Mouse (Mus musculus) heart, postnatal 10 days (tissue): ENCODE data around the gene Camta1. TPM values are rescaled to one million over a fixed set of nuclear protein-coding genes. Genes with fewer than 3 reads are reported as not detected.
A peak's percentile ranks its signal among the peaks of the same experiment; 100 is the strongest.

Source experiments
- DNase-seq, 2 experiments: peaks; one replicate each; pipeline ENCODE4 v3.0.0; 2021
- intact Hi-C: fragments of 180-260 bp; cut with DNase I; formaldehyde crosslinking; loops from one replicate; pipeline ENCODE4 v1.15.1; 2025
- total RNA-seq, 2 experiments: library from RNA; stranded (reverse); gene quantifications; 2 replicates each; pipeline ENCODE4 v1.2.3; 2021

Gene Camta1
- total RNA-seq, 2 experiments from 2014 or later, result 180 to 183 TPM

DNA sequence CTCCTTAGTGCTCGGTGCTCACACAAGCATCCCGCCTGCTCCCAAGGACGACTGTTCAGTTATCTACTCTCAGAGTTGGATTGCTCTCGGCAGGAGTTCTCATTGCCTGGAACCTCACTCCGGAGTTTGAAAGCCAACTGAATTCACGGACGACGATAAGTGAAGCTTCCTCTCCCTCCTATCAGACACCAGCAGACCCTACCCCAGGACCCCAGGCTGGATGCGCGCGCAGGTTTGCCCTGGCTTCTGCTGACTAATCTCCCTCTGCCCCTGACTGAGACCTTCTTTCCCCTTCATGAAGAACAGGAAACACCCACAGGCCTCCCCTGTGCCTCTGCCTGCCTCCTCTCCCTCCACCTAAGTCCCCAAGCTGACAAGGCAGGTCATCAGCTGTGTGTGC is 159.2 kb downstream of the Camta1 start:
- intact Hi-C loops, result no loop called here
- DNase-seq, result no peak

DNA sequence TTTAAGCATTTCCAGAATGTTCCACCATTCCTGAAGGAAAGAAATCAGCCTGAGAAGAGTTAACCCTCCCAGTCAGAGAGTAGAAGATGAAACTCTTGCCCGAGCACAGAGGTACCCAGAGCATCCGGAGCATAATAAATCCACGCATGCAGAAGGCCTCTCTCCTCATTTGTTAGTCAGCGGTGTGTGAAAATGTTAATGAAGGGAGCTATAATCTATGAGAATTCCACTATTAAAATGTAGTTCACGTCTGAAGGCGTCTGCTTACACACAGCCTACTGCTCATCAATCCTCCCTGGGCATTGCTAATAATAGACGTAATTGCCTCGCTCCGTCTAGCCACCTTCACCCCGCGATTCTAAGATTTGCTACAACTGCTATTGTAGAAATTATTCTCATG is 165.7 kb downstream of the Camta1 start:
- DNase-seq, result no peak
- intact Hi-C loops, result no loop called here

DNA sequence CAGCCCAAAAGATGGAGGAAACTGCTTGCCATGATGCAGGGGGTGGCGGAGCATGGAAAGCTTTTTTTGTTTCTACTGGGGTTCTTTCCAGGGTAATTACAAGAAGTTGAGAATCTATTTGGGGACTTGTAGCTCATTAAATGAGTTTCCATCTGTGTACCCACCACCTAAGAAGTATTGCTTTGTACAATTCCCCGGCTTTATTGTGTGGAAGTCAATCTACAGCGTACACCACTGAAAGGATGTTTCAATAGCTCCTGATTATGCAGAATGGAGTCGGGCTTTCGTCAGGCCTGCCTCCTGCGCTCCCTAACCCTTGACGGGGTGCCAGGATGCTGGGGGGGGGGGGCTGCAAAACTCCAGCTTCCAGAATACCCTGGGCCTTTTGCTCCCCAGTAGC is 167.1 kb downstream of the Camta1 start:
- DNase-seq, result no peak
- intact Hi-C loops, result no loop called here

DNA sequence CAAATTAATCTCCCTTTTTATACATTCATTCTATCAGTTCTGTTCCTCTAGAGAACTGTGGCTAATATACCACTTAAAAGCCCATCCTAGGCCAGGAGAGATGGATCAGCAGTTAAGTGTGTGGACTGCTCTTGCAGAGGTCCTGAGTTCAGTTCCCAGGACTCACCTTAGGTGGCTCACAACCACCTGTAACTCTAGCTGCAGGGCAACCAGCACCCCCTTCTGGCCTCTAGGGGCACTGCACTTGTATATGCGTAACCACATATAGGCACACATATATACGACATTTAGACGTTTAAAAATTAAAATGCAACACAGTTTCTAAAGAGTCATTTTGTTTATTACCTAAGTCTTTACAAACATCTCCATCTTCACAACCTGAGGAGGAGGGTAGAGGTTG is 167.6 kb downstream of the Camta1 start:
- no peak for DNase-seq
- intact Hi-C loops, result no loop called here

DNA sequence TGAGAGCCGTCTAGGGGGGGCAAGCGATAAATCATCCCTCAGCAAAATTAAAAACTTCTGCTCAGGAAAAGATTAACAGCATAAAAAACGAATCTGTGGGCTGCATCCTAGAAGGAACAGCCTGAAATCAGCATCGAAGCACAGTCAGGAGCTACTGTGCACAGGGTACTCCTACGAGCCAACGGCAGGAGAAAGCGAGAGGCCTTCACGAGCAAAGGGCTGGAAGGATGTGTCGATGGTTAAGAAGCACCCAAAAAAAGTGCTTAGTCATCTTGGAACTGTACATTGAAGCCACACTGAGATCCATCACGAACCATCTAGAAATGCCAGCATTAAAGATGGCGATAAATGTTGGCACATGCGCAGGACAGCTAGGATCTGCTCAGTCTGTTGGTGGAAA is 171.6 kb downstream of the Camta1 start:
- no peak for DNase-seq
- intact Hi-C loops, result no loop called here

DNA sequence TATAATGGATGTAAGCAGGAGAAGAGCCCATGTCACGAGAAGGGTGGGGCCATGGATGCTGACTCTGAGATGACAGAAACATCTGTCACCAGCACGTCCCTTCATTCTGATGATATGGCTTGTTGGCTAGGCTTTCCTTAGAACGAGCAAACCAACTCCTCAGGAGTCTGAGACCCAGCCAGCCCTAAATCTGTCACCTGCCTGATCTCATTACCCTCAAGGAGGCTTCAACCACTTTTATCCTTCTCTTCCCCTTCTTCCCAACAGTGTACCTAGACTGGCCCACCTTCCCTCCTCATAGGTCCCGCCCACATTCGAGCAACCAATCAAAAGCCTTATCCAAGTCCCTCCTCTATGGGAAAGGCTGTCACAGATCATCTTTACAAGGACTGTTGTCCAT is 173.5 kb downstream of the Camta1 start:
- intact Hi-C loops, result no loop called here
- no peak for DNase-seq

DNA sequence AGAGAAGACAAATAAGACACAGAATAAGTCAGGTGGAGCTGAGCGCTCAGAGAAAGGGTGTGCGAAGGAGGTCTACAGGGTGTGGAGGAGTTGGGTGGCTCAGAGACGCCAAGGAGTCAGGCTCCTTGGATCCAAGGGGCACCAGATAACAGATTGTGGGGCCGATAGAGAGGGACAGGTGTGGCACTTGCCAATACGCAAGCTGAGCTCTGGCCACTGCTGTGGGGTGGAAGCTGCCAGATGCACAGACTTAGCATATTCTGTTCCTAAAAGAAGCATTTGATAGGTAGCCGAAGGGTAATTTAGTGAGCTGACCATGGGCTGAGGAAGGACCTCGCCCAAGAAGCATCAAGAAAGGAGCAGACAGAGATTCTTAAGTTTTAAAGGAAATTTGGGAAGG is 177.1 kb downstream of the Camta1 start:
- DNase-seq, result no peak
- intact Hi-C loops, result no loop called here

DNA sequence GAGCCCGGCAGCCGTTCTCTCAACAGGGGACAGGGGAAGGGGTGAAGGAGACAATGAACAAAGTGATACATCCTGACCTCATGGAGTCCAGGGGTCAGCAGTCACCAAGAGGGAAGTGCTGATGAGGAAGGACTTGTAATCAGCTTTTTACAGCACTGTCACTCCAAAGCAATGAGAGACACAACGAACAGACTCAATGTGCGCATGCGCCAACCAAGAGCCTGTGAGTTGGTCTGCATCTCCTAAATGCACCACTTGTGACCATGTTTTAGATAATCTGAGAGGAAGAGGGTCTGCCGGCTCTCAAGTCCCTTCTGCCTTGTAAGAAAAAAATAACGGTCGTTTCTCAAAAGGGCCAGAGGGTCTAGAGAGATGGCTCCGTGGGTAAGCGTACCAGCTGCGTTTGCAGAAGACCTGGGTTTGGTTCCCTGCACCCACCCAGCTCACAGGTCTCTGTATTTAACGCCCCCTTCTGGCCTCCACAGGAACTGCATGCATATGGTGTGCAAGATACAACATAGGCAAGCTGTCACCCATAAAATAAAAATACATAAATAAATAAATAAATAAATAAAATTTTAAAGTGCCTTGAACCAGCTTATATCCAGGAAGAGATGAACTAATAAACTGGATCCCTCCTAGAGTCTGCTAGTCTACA is 178.7 kb downstream of the Camta1 start:
- intact Hi-C loops, result no loop called here

DNA sequence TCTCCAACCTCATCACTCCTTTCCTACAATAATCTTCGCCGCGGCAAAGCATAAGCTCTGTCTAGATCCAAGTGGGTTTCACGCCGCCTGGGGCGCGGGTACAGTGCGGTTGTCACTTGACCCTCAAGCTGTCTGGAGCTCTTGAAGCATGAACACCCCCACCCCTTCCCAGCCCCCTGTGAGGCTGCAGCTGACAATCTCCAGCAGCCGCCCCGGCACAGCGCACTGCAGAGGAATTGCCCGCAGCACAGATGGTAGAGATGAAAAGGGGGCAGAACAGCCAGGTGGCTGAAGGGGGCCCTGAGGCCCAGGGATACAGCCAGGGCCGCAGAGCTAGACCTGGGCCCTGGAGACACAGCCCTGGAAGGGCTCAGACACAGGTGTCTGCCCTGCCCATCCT is 189.2 kb downstream of the Camta1 start:
- intact Hi-C loops, result no loop called here
- no peak for DNase-seq

More for the DNA sequence above, 178.7 kb downstream of the Camta1 start:
- DNase-seq, result no peak

DNA sequence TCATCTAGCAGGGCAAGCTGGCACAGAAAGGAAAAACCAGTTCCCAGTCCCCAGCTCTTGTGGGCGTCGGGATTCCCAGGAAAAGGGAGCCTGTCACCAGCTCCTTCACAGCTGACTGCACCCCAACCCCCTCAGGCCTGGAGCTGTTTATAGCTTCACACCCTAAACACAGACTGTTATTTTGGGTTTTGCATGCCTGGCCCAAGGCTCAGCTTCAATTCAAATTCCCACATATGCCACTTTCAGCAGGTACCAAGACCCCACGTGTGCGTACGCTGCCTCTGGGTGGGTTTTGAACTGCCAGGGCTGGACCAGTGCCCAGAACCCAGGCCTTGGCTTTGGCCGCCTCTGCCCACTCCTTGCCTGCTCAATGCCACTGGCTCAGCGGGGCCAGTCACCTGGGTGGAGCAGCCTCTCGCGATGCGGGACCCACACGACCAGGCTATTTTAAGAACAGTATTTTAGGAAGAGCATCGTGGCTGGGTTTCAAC is 195.2 kb downstream of the Camta1 start:
- DNase-seq, result peak; percentile 68 to 77
- intact Hi-C loops, result no loop called here

DNA sequence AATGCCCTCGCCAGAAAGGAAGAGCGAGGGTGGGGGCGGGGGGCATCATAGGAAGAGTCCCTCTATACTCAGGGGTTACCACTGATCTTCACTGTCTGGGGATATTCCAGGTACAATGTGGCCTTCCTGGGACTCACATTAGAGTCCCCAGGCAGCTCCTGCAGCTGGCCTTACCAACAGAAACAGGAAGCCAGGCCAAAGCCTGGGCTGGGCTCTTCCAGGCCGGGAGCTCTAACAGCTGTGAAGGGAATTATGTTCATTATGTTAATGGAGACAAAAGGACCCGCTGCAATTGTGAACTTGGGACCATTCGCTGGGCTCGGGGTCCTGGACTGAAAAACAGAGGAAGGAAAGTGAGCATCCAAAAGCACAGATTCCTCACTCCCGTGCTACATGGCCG is 200.2 kb downstream of the Camta1 start:
- intact Hi-C loops, result no loop called here

DNA sequence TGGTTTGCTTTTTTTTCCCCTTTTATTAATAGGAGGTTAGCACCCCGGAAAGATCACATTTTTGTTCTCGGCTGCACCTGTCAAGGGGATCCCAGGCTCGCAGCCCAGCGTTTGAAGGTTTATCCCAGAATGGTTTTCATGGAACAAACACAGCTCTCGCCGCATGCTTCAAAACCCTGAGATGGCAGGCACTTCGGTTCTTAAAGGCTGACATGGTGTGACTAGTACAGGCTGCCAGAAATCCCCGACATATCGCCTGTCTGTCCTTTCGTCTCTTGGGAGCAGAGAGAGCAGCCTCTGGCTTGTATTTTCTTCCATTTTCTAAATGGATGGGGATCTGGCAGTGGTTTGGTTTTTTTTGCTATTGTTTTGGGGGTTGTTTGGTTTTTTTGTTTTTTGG is 205.2 kb downstream of the Camta1 start:
- intact Hi-C loops, result no loop called here
- no peak for DNase-seq

More for the DNA sequence above, 200.2 kb downstream of the Camta1 start:
- DNase-seq, result peak in 1 of 2 experiments; percentile 3

DNA sequence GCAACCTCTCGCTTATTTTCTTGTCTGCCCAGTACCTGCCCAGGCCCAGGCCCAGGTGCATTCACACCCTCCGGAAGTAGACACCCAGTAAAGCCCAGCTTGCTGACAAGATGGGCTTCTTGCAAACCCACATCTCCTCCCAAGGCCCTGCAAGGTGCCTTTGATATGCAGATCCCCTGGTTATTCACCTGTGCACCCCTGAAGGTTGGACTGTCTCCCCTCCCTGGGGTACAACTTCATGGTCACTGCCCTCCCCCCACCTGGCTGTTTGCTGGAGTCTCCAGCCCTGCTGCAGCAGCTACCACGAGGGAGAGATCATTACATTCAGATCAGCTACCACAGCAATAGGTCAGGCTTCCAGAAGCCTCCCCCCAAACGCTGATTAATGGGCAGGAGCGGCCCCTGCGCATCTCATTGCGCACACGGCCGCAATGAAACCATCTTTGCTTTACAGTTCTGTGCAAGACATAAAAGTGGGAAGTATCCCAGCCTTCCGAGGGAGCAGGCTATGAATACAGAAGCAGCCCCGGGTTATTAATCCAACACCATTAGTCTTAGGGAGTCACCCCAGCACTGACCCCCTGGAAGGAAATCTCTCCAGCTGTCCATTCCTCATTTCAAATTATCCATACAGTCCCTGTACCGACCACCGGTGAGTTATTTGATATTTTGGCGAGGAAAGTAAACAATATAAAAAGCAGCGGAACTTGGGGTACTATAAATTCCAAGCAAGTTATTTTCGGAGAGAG is 205.9 kb downstream of the Camta1 start:
- no peak for DNase-seq
- intact Hi-C loops, result no loop called here

DNA sequence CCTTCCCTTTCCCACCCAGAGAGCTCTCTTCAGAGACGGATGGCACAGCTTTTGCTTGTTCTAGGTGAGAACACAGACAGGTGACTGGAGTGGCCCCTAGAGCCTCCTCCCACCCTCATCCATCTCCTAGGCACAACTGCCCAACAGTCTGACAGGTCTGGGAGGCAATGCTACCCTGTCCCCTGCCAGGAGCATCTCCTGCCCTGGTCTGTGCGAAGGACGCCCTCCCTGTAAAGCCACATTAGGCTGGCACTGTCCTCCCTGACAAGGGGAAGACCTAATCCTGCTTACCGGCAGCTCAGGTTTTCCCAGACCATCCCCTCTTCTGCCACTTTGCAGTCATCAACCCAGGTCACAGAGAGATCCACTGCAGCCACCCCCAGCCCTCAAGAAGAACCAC is 206.4 kb downstream of the Camta1 start:
- intact Hi-C loops, result no loop called here
- DNase-seq, result no peak

DNA sequence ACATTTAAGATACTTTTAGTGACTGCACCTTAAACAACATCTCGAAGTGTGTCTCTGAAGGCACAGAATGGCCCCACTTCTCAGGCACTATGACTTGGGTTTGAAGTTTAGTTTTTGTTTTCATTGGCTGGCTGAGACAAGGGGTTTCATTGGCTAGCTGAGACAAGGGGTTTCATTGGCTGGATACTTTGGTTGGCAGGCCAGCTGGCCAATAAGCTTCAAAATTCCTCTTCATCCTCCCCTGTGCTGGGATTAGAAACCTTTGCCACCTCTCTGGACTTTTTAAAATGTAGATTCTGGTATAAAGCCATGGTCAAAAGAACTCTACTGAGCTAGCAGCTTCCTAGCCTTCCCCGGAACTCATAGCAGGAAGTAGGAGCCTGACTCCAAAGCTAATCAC is 219.3 kb downstream of the Camta1 start:
- intact Hi-C loops, result no loop called here
- DNase-seq, result no peak

DNA sequence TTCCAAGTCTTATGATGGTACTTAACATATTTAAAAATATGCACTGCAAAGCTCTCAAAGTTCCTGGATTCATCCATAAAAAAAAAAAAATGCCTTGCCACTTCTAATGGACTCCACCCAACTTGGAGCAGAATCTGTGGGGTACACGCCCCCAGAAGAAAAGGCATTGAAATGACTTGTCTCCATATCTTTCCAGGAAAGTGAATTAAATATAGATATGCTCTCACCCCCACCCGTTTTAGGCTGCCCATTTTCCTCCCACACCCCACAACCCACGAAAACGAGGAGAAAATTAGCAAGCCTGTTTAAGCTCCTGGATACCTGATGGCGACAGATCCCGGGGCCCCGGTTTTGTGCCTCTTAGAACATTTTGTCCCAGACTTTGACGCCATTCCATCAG is 220.7 kb downstream of the Camta1 start:
- intact Hi-C loops, result no loop called here
- DNase-seq, result no peak

DNA sequence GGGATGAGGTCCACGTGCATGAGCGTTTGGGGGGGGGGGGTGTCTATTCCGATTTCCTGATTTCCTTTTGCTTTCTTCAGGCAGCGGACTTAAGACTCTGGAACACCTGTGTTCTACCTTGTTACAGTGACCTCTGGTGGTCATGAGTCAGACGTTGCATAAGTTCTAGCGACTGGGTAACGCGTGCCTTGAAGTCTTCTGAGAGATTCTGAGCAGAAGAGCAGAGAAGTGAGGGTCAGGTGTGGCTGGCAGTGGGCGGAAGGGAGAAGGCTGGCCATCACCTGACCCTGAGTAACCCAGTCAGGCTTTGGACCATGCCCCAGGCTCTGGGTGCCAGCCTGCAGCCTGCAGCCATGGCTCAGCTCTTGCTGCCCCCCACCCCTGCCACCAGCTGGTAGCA is 222.7 kb downstream of the Camta1 start:
- intact Hi-C loops, result loop anchor here (5.0 kb wide), 1 partner anchor 482 kb away; no protein-coding TSS in a partner anchor
- peak in 1 of 2 experiments; percentile 16 for DNase-seq

DNA sequence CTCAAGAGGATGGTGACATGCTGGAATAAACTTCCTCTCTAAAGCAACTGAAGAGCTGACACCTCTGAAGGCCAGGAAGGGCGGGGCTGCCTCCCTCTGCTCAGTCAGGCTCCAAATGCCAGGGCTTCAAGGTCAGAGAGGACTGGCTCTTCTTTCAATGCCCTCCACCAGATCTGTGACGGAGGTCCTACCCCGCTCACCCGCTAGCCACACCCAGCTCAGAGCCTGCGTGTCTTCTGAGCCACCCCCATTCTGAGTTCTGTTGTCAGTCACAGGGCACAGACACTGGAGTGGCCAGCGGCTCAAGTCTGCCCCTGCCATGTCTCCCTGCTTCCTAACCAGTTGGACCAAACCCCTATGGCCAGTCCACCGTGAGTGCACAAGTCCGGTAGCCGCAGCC is 224.3 kb downstream of the Camta1 start:
- intact Hi-C loops, result loop anchor here (5.0 kb wide), 1 partner anchor 480 kb away; no protein-coding TSS in a partner anchor
- DNase-seq, result peak; percentile 20 to 21

DNA sequence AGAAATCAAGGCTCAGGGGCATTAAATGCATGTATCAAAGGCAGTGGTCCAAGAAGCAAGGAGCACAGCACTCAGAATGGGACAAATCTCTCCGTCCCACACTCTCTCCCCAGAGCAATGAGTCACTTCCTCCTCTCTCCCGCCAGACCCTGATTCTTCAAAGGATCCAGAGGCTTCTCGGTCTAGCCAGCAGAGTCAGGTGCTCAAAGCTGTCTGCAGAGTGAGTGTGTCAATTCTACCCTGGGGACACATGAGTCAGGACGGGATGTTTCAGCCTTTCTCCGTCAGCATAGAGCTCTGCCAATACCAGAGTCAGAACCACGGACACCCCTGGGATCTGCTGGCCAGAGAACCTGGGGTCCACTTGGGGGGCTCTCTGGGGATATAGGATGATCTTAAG is 226.9 kb downstream of the Camta1 start:
- intact Hi-C loops, result loop anchor here (5.0 kb wide), 1 partner anchor 477 kb away; no protein-coding TSS in a partner anchor

DNA sequence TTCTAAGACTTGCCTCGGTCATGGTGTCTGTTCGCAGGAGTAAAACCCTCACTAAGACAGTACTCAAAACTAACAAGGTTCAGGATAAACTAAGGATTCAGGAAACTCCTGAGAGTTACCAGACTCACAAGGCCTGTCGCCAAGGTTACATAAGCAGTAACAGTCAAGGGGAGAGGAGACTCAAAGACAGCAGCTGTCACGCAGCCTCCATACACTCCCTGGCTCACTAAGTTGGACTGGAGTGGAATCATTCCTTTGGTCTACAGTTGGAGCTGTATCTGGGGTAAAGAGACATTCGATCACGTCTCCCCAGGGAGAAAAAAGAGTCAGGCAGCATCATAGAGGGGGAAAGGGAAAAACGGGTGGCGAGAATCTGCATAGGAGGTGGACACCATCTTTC is 227.9 kb downstream of the Camta1 start:
- intact Hi-C loops, result no loop called here
- DNase-seq, result no peak

More for the DNA sequence above, 226.9 kb downstream of the Camta1 start:
- DNase-seq, result peak; percentile 48 to 51

DNA sequence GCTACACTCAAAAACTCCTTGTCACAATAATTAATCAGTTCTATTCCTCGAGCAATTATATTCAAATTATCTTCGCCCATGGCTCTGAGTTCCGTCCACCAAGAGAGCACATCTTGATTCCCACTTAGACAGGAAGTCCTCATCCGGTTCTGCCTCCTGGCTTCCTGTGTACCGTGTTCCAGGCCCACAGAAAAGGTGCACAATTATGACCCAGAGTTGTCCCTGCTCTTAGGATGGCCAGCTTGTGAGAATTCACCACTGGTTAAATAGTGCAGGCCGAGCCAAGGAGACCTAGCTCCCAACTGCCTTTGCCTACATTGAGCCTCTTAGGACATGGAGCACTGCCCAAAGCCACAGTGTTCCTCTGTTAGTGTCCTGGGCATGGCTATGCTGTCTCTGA is 229.4 kb downstream of the Camta1 start:
- DNase-seq, result no peak
- intact Hi-C loops, result no loop called here

DNA sequence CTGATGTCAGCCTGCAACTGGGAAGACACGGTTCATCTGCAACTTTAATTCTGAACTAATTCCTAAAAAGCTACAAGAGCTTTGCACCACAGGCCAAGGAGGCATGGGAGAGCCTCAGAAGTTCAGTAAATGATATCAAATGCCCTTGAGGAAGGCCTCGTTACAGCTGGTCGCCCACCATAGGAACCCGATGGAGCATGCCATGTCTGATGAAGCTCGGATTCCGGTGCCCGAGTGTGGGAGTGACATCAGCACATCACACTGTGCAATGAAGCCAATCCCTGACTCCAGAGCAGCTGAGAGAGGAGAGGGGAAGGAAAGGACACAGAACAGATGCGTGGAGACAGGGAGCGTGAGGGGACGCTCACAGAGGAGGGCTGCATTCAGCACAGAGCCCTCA is 231.0 kb downstream of the Camta1 start:
- intact Hi-C loops, result no loop called here
- no peak for DNase-seq
